Mouse (Mus musculus) MEL (cell line): ENCODE results near the gene Xylb.

Source experiments
- CTCF ChIP-seq, 3 experiments: IDR thresholded peaks in 2 of 3; conservative IDR thresholded peaks in 1 of 3; 2 replicates each; pipeline ENCODE4 v1.5.1; 2011 to 2012; ENCODE audit warnings: low read length in 3 of 3, low read depth in 2 of 3, mild to moderate bottlenecking in 2 of 3, improper control_type of control experiment in 1 of 3, inconsistent platforms in 1 of 3, mixed read lengths in 1 of 3, moderate library complexity in 1 of 3; ENCODE audit not compliant: control insufficient read depth in 1 of 3, insufficient read depth in 1 of 3, poor library complexity in 1 of 3, severe bottlenecking in 1 of 3
- ELF1 ChIP-seq: IDR thresholded peaks from 2 replicates; pipeline ENCODE4 v1.6.1; 2014; ENCODE audit warnings: low read depth, mild to moderate bottlenecking, inconsistent platforms, low read length, improper control_type of control experiment, moderate library complexity
- EP300 ChIP-seq, 2 experiments: IDR thresholded peaks; 2 replicates each; pipeline ENCODE4 v1.6.1; 2011; ENCODE audit warnings: improper control_type of control experiment in 2 of 2, low read length in 2 of 2, low read depth in 1 of 2, mild to moderate bottlenecking in 1 of 2
- GATA1 ChIP-seq: IDR thresholded peaks from 2 replicates; pipeline ENCODE4 v1.6.1; 2011; ENCODE audit warnings: low read depth, low read length, improper control_type of control experiment
- MAZ ChIP-seq: IDR thresholded peaks from 2 replicates; pipeline ENCODE4 v1.6.1; 2012; ENCODE audit warnings: low read depth, mild to moderate bottlenecking, inconsistent platforms, low read length, improper control_type of control experiment
- MEF2A ChIP-seq: IDR thresholded peaks from 2 replicates; pipeline ENCODE4 v1.6.1; 2014; ENCODE audit warnings: low read depth, mild to moderate bottlenecking, inconsistent platforms, low read length, improper control_type of control experiment; ENCODE audit not compliant: poor library complexity, insufficient replicate concordance, severe bottlenecking; ENCODE audit errors: extremely low read depth
- MYC ChIP-seq: IDR thresholded peaks from 2 replicates; pipeline ENCODE4 v1.6.1; 2011; ENCODE audit warnings: low read depth, mild to moderate bottlenecking, low read length, improper control_type of control experiment, moderate library complexity
- NRF1 ChIP-seq: IDR thresholded peaks from 2 replicates; pipeline ENCODE4 v1.6.1; 2014; ENCODE audit warnings: low read depth, mild to moderate bottlenecking, inconsistent platforms, low read length, improper control_type of control experiment, moderate library complexity; ENCODE audit not compliant: poor library complexity, insufficient read depth, severe bottlenecking
- POLR2A ChIP-seq, 2 experiments: IDR thresholded peaks; 2 replicates each; pipeline ENCODE4 v1.6.1; 2011 to 2012; ENCODE audit warnings: low read length in 2 of 2, mild to moderate bottlenecking in 2 of 2, control low read depth in 1 of 2, improper control_type of control experiment in 1 of 2, low read depth in 1 of 2, moderate library complexity in 1 of 2; ENCODE audit not compliant: control insufficient read depth in 1 of 2, insufficient read depth in 1 of 2, poor library complexity in 1 of 2
- SIN3A ChIP-seq: IDR thresholded peaks from 2 replicates; pipeline ENCODE4 v1.6.1; 2012; ENCODE audit warnings: low read length, improper control_type of control experiment, inconsistent platforms
- TBP ChIP-seq: IDR thresholded peaks from 2 replicates; pipeline ENCODE4 v1.8.0; 2011; ENCODE audit warnings: low read depth, low read length, improper control_type of control experiment
- USF1 ChIP-seq: IDR thresholded peaks from 2 replicates; pipeline ENCODE4 v1.6.1; 2014; ENCODE audit warnings: low read depth, mild to moderate bottlenecking, inconsistent platforms, low read length, improper control_type of control experiment, moderate library complexity
- ZKSCAN1 ChIP-seq: IDR thresholded peaks from 2 replicates; pipeline ENCODE4 v1.6.1; 2012; ENCODE audit warnings: low read depth, mild to moderate bottlenecking, inconsistent platforms, low read length, improper control_type of control experiment, moderate library complexity

DNA sequence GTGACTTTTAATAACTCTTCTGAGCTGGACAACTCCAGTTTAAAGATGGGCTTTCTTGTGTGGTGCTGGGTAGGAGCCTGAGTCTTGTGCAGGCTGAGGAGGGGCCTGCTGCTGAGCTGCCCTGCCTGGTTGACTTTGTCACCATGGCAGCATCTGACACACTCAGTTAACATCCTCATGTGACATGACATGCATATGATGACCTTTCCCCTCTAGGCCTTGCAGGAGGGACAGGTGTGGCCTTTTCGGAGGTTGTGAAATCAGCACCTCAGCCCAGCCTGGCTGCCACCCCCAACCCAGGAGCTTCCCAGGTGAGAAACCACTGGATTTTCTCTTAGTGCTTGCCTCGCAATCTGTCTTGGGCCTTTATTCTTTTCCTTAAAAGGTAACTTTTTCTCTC, 33.0 kb downstream of the Xylb start:
- TF ChIP-seq MEF2A, result no peak
- TF ChIP-seq POLR2A (IDR thresholded peaks at IDR 0.05; ENCODE audit: control insufficient read depth in 1 of 2, insufficient read depth in 1 of 2, low read depth in 1 of 2, low read length in 2 of 2, poor library complexity in 1 of 2), result no peak
- TF ChIP-seq ELF1, result no peak
- TF ChIP-seq GATA1, result no peak
- no peak for TF ChIP-seq CTCF (IDR thresholded peaks at IDR 0.05 in 2 of 3, conservative IDR thresholded peaks at IDR 0.05 in 1 of 3; ENCODE audit: control insufficient read depth in 1 of 3, insufficient read depth in 1 of 3, low read depth in 2 of 3, low read length in 3 of 3, poor library complexity in 1 of 3, severe bottlenecking in 1 of 3)
- TF ChIP-seq EP300 (IDR thresholded peaks at IDR 0.05; ENCODE audit: low read depth in 1 of 2, low read length in 2 of 2), result no peak
- no peak for TF ChIP-seq SIN3A
- no peak for TF ChIP-seq ZKSCAN1
- TF ChIP-seq USF1, result no peak
- TF ChIP-seq NRF1, result no peak
- no peak for TF ChIP-seq MYC
- TF ChIP-seq MAZ, result no peak
- no peak for TF ChIP-seq TBP
